Mouse (Mus musculus) forebrain, postnatal 0 days (tissue): ENCODE data around the gene Ccdc185. TPM values are rescaled to one million over a fixed set of nuclear protein-coding genes. Genes with fewer than 3 reads are reported as not detected.

Experiments used
- ATAC-seq: fragments of 200-750 bp; cut with Nextera tagmentation; 2 replicates; pipeline ENCODE4 v1.8.0; 2017; ENCODE audit warnings: mild to moderate bottlenecking, moderate library complexity
- DNase-seq: peaks from one replicate; pipeline ENCODE4 v3.0.0-alpha.2; 2015
- H3K27ac ChIP-seq: fragments of 300-500 bp; sonication (generic); 2 replicates; pipeline ENCODE4 v1.5.1; 2014; ENCODE audit warnings: low read depth, mild to moderate bottlenecking, antibody characterized with exemption, low read length, moderate library complexity, mixed read lengths
- H3K27me3 ChIP-seq: fragments of 300-500 bp; sonication (generic); 2 replicates; pipeline ENCODE4 v1.6.1; 2014; ENCODE audit warnings: mild to moderate bottlenecking, low read length, mixed read lengths; ENCODE audit not compliant: insufficient read depth
- H3K36me3 ChIP-seq: fragments of 300-500 bp; sonication (generic); 2 replicates; pipeline ENCODE4 v1.6.1; 2014; ENCODE audit warnings: mild to moderate bottlenecking, moderate library complexity; ENCODE audit not compliant: insufficient read depth
- H3K4me1 ChIP-seq: fragments of 300-500 bp; sonication (generic); 2 replicates; pipeline ENCODE4 v1.6.1; 2014; ENCODE audit warnings: antibody characterized with exemption; ENCODE audit not compliant: insufficient read depth
- H3K4me2 ChIP-seq: fragments of 300-500 bp; sonication (generic); 2 replicates; pipeline ENCODE4 v1.6.1; 2014; ENCODE audit warnings: low read depth, mild to moderate bottlenecking, moderate library complexity
- H3K4me3 ChIP-seq: fragments of 300-500 bp; sonication (generic); 2 replicates; pipeline ENCODE4 v1.5.1; 2014; ENCODE audit warnings: low read depth, low read length, mixed read lengths
- H3K9ac ChIP-seq: fragments of 300-500 bp; sonication (generic); 2 replicates; pipeline ENCODE4 v1.6.1; 2014; ENCODE audit warnings: mild to moderate bottlenecking
- H3K9me3 ChIP-seq: fragments of 300-500 bp; sonication (generic); 2 replicates; pipeline ENCODE4 v1.6.1; 2016; ENCODE audit warnings: low read length
- CTCF ChIP-seq: sonication (generic); IDR thresholded peaks from 2 replicates; pipeline ENCODE4 v1.5.1; 2016; ENCODE audit warnings: antibody characterized with exemption, control low read depth, low read depth
- WGBS: fragments of 180-500 bp; shearing (Covaris S2); extraction: QIAGEN DNeasy Blood & Tissue Kit; methylation state at CpG from one replicate; pipeline ENCODE4 v1.1.7; 2014; 5-methylcytosine and 5-hydroxymethylcytosine counted together
- polyA plus RNA-seq: library from polyadenylated mRNA; unstranded; fragments of >200 nt; fragmentation: Nextera tagmentation; extraction: Ambion mirVana; gene quantifications from 2 replicates; pipeline ENCODE4 v1.2.1, GENCODE M21; 2015
- total RNA-seq: library from RNA; depleted of rRNA; stranded (reverse); fragments of >200 nt; gene quantifications from 2 replicates; pipeline ENCODE4 v1.2.3, GENCODE M21; 2014

Gene Ccdc185
- total and polyA plus RNA-seq, 2 experiments from 2014 or later, result not detected

- DNase-seq (no peak), ATAC-seq (no peak)
- Histone ChIP-seq H3K27ac (no peak overlapping the region), H3K36me3 (no peaks in the 10 kb centered on the region), H3K4me1 (no peaks in the 10 kb centered on the region), H3K27me3 (no peaks in the 10 kb centered on the region), H3K9ac (no peak overlapping the region), H3K4me2 (no peak overlapping the region), H3K9me3 (no peaks in the 10 kb centered on the region), H3K4me3 (no peak overlapping the region)
- 45% methylated on average over 8 of the region's 8 CpGs for whole genome bisulfite sequencing
- TF ChIP-seq CTCF, result no peak
Observed at GRCm38 (mm10) chr1:182751301-182751700, 2.3 kb upstream of the Ccdc185 start.

GRCm38 (mm10) chr1:182747834-182748233 lies 1.1 kb downstream of the Ccdc185 start:
- H3K36me3 ChIP-seq, result no peaks in the 10 kb centered on the region
- no peak for TF ChIP-seq CTCF

DNA sequence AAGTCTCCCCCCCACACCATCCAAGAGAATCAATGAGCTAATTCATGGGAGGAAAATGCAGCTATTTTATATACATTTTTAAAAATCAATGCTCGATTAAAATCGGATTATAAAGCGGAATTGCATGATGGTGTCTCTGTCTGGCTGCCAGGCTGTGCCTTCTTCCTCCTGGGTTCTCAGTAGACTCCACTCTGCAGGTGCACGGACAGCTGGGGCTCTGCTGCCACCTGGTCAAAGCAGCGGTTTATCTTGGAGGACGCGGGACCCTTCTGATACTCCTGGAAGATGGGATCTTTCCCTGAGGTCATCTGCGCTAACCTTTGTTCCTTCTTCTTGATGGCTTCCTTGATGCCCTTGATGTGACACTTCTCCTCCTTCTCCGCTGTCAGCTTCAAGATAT lies 1.9 kb downstream of the Ccdc185 start:
- H3K9ac ChIP-seq, result no peak overlapping the region
- no peaks in the 10 kb centered on the region for H3K36me3 ChIP-seq
- no peak for DNase-seq
- H3K27ac ChIP-seq, result no peak overlapping the region
- no peak for ATAC-seq
- H3K27me3 ChIP-seq, result no peaks in the 10 kb centered on the region
- no peaks in the 10 kb centered on the region for H3K9me3 ChIP-seq
- no peak overlapping the region for H3K4me2 ChIP-seq
- TF ChIP-seq CTCF, result no peak
- H3K4me1 ChIP-seq, result no peaks in the 10 kb centered on the region
- 91% methylated on average over 9 of the region's 9 CpGs for WGBS
- no peak overlapping the region for H3K4me3 ChIP-seq

More at GRCm38 (mm10) chr1:182747834-182748233, 1.1 kb downstream of the Ccdc185 start:
- WGBS, result 91% methylated on average over 17 of the region's 17 CpGs
- Histone ChIP-seq H3K27me3 (no peaks in the 10 kb centered on the region), H3K4me3 (no peak overlapping the region), H3K27ac (no peak overlapping the region), H3K9me3 (no peaks in the 10 kb centered on the region), H3K4me2 (no peak overlapping the region), H3K9ac (no peak overlapping the region), H3K4me1 (no peaks in the 10 kb centered on the region)
- DNase-seq, result no peak
- ATAC-seq, result no peak

GRCm38 (mm10) chr1:182735891-182736290 lies 13.1 kb downstream of the Ccdc185 start:
- H3K4me2 ChIP-seq, result no peak overlapping the region
- H3K9me3 ChIP-seq, result no peaks in the 10 kb centered on the region
- no peaks in the 10 kb centered on the region for H3K27me3 ChIP-seq
- no peaks in the 10 kb centered on the region for H3K36me3 ChIP-seq
- no peaks in the 10 kb centered on the region for H3K4me1 ChIP-seq
- no peak overlapping the region for H3K9ac ChIP-seq
- DNase-seq, result no peak
- WGBS, result 61% methylated on average over 4 of the region's 4 CpGs
- ATAC-seq, result no peak
- H3K27ac ChIP-seq, result no peak overlapping the region
- H3K4me3 ChIP-seq, result no peak overlapping the region
- no peak for TF ChIP-seq CTCF

GRCm38 (mm10) chr1:182732695-182733094 lies 16.3 kb downstream of the Ccdc185 start:
- ATAC-seq (no peak), DNase-seq (no peak)
- 63% methylated on average over 7 of the region's 7 CpGs for WGBS
- Histone ChIP-seq H3K27ac (no peak overlapping the region), H3K27me3 (no peaks in the 10 kb centered on the region), H3K36me3 (no peaks in the 10 kb centered on the region), H3K4me3 (no peak overlapping the region), H3K9me3 (no peaks in the 10 kb centered on the region), H3K9ac (no peak overlapping the region), H3K4me2 (no peak overlapping the region), H3K4me1 (no peaks in the 10 kb centered on the region)
- no peak for TF ChIP-seq CTCF

DNA sequence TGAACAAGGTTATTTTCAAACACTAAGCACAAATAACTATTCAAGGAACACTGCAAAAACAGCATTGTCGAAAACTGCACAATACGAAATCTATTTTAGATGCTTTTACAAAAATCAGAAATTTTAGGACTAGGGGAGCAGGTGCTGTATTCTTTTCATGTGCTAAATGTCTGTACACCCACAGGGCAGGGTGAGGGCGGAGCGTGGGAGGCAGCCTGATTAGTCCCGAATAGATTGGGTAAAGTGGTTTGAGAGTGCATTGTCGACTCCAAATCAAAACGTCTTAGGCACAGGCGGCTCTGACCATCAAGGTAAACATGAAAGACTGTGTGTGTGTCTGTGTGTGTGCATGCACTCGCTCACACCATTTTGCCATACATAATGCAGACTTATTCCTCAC lies 20.0 kb downstream of the Ccdc185 start:
- ATAC-seq, result no peak
- H3K27ac ChIP-seq, result no peak overlapping the region
- no peak for DNase-seq
- no peak overlapping the region for H3K9ac ChIP-seq
- no peaks in the 10 kb centered on the region for H3K36me3 ChIP-seq
- H3K4me1 ChIP-seq, result no peaks in the 10 kb centered on the region
- no peak overlapping the region for H3K4me2 ChIP-seq
- no peak for TF ChIP-seq CTCF
- WGBS, result 66% methylated on average over 9 of the region's 9 CpGs
- H3K9me3 ChIP-seq, result no peaks in the 10 kb centered on the region
- H3K27me3 ChIP-seq, result no peaks in the 10 kb centered on the region
- H3K4me3 ChIP-seq, result no peak overlapping the region

- no peak overlapping the region for H3K27ac ChIP-seq
- H3K36me3 ChIP-seq, result no peaks in the 10 kb centered on the region
- WGBS, result 52% methylated on average over 12 of the region's 12 CpGs
- no peak for TF ChIP-seq CTCF
- no peaks in the 10 kb centered on the region for H3K4me1 ChIP-seq
- H3K27me3 ChIP-seq, result no peaks in the 10 kb centered on the region
- no peak overlapping the region for H3K4me3 ChIP-seq
- DNase-seq (no peak), ATAC-seq (no peak)
- no peak overlapping the region for H3K4me2 ChIP-seq
- H3K9ac ChIP-seq, result no peak overlapping the region
- H3K9me3 ChIP-seq, result no peaks in the 10 kb centered on the region
Observed at GRCm38 (mm10) chr1:182727541-182727940, 21.4 kb downstream of the Ccdc185 start.
